Mouse (Mus musculus) CH12.LX (cell line): Measurements from ENCODE around the gene Clstn1. TPM values are rescaled to one million over a fixed set of nuclear protein-coding genes. Genes with fewer than 3 reads are reported as not detected.
A peak's percentile ranks its signal among the peaks of the same experiment; 100 is the strongest.

Source experiments
- DNase-seq: peaks from one replicate; pipeline ENCODE4 v3.0.0-alpha.2; 2013; ENCODE audit errors: extremely low read depth
- H3K27ac ChIP-seq: 2 replicates; pipeline ENCODE4 v1.5.1; 2012; ENCODE audit warnings: low read depth, mild to moderate bottlenecking, control low read depth, moderate library complexity; ENCODE audit not compliant: insufficient read depth
- H3K27me3 ChIP-seq: replicated peaks from 2 replicates; pipeline ENCODE3; 2012; ENCODE audit warnings: inconsistent platforms
- H3K36me3 ChIP-seq, 2 experiments: replicated peaks in 1 of 2; 2 replicates each; pipeline versions ENCODE3 to v1.6.1; 2012; ENCODE audit warnings: inconsistent platforms in 1 of 2, low read length in 1 of 2, mild to moderate bottlenecking in 1 of 2, mixed read lengths in 1 of 2, moderate library complexity in 1 of 2; ENCODE audit not compliant: control insufficient read depth in 1 of 2, insufficient read depth in 1 of 2
- H3K4me1 ChIP-seq, 2 experiments: 2 replicates each; pipeline ENCODE4 v1.6.1; 2012; ENCODE audit warnings: inconsistent platforms in 1 of 2, moderate library complexity in 1 of 2; ENCODE audit not compliant: insufficient read depth in 2 of 2, control insufficient read depth in 1 of 2
- H3K4me2 ChIP-seq: 2 replicates; pipeline ENCODE4 v1.6.1; 2012; ENCODE audit warnings: low read depth, mild to moderate bottlenecking, control low read depth; ENCODE audit not compliant: poor library complexity, insufficient read depth, severe bottlenecking
- H3K4me3 ChIP-seq, 3 experiments: fragments of 150-350 bp in 1 of 3; sonication (generic) in 1 of 3; replicated peaks in 1 of 3; 2 replicates each; pipeline versions ENCODE3 to v1.5.1; 2011 to 2012; ENCODE audit warnings: low read depth in 2 of 3, low read length in 2 of 3, mild to moderate bottlenecking in 2 of 3, moderate library complexity in 2 of 3, control low read depth in 1 of 3, improper control_type of control experiment in 1 of 3, inconsistent platforms in 1 of 3, mixed read lengths in 1 of 3; ENCODE audit not compliant: poor library complexity in 1 of 3
- H3K79me2 ChIP-seq: replicated peaks from 2 replicates; pipeline ENCODE4 v1.6.1; 2012; ENCODE audit warnings: mild to moderate bottlenecking, moderate library complexity; ENCODE audit not compliant: control insufficient read depth, poor library complexity, insufficient read depth, severe bottlenecking; ENCODE audit errors: extremely low read depth
- H3K9ac ChIP-seq: 2 replicates; pipeline ENCODE4 v1.6.1; 2012; ENCODE audit warnings: low read depth, mild to moderate bottlenecking, control low read depth, moderate library complexity; ENCODE audit not compliant: insufficient read depth
- H3K9me3 ChIP-seq: replicated peaks from 2 replicates; pipeline ENCODE3; 2012; ENCODE audit warnings: low read length, inconsistent platforms, mixed read lengths
- BHLHE40 ChIP-seq: IDR thresholded peaks from 2 replicates; pipeline ENCODE4 v1.6.1; 2011; ENCODE audit warnings: mild to moderate bottlenecking, low read depth, low read length, improper control_type of control experiment
- CHD1 ChIP-seq: IDR thresholded peaks from 2 replicates; pipeline ENCODE4 v1.6.1; 2012; ENCODE audit warnings: low read depth, low read length, improper control_type of control experiment, inconsistent platforms
- CHD2 ChIP-seq: IDR thresholded peaks from 2 replicates; pipeline ENCODE4 v1.6.1; 2011; ENCODE audit warnings: low read length, improper control_type of control experiment
- CTCF ChIP-seq, 2 experiments: IDR thresholded peaks in 1 of 2; conservative IDR thresholded peaks in 1 of 2; 2 replicates each; pipeline ENCODE4 v1.5.1; 2011 to 2012; ENCODE audit warnings: low read depth in 2 of 2, low read length in 2 of 2, improper control_type of control experiment in 1 of 2, inconsistent platforms in 1 of 2, mild to moderate bottlenecking in 1 of 2, moderate library complexity in 1 of 2
- E2F4 ChIP-seq: IDR thresholded peaks from 2 replicates; pipeline ENCODE4 v1.6.1; 2011; ENCODE audit warnings: low read depth, low read length, improper control_type of control experiment; ENCODE audit not compliant: insufficient replicate concordance
- ELF1 ChIP-seq: IDR thresholded peaks from 2 replicates; pipeline ENCODE4 v1.6.1; 2014; ENCODE audit warnings: low read depth, mild to moderate bottlenecking, inconsistent platforms, low read length, improper control_type of control experiment
- EP300 ChIP-seq: IDR thresholded peaks from 2 replicates; pipeline ENCODE4 v1.6.1; 2011; ENCODE audit warnings: low read length, improper control_type of control experiment
- ETS1 ChIP-seq: conservative IDR thresholded peaks from 2 replicates; pipeline ENCODE4 v1.6.1; 2012; ENCODE audit warnings: low read depth, mild to moderate bottlenecking, inconsistent platforms, low read length, improper control_type of control experiment, moderate library complexity
- GABPA ChIP-seq: IDR thresholded peaks from 2 replicates; pipeline ENCODE4 v1.6.1; 2012; ENCODE audit warnings: low read depth, low read length, improper control_type of control experiment, inconsistent platforms; ENCODE audit not compliant: insufficient replicate concordance
- HCFC1 ChIP-seq: IDR thresholded peaks from 2 replicates; pipeline ENCODE4 v1.6.1; 2012; ENCODE audit warnings: low read depth, mild to moderate bottlenecking, inconsistent platforms, low read length, improper control_type of control experiment
- IRF4 ChIP-seq: IDR thresholded peaks from 2 replicates; pipeline ENCODE4 v1.6.1; 2014; ENCODE audit warnings: low read depth, mild to moderate bottlenecking, inconsistent platforms, low read length, improper control_type of control experiment
- JUN ChIP-seq: IDR thresholded peaks from 2 replicates; pipeline ENCODE4 v1.6.1; 2011; ENCODE audit warnings: low read depth, mild to moderate bottlenecking, low read length, improper control_type of control experiment, moderate library complexity; ENCODE audit not compliant: insufficient read depth
- JUND ChIP-seq: conservative IDR thresholded peaks from 2 replicates; pipeline ENCODE4 v1.6.1; 2011; ENCODE audit warnings: low read depth, low read length, improper control_type of control experiment
- KAT2A ChIP-seq: IDR thresholded peaks from 2 replicates; pipeline ENCODE4 v1.6.1; 2012; ENCODE audit warnings: low read length, improper control_type of control experiment, inconsistent platforms; ENCODE audit not compliant: insufficient replicate concordance
- MAFK ChIP-seq: IDR thresholded peaks from 2 replicates; pipeline ENCODE4 v1.6.1; 2011; ENCODE audit warnings: low read length, improper control_type of control experiment; ENCODE audit not compliant: insufficient replicate concordance
- MAX ChIP-seq: IDR thresholded peaks from 2 replicates; pipeline ENCODE4 v1.6.1; 2011; ENCODE audit warnings: low read length, improper control_type of control experiment
- MAZ ChIP-seq: IDR thresholded peaks from 2 replicates; pipeline ENCODE4 v1.6.1; 2012; ENCODE audit warnings: low read depth, mild to moderate bottlenecking, inconsistent platforms, low read length, improper control_type of control experiment, moderate library complexity
- MEF2A ChIP-seq: IDR thresholded peaks from 2 replicates; pipeline ENCODE4 v1.6.1; 2014; ENCODE audit warnings: low read depth, mild to moderate bottlenecking, inconsistent platforms, low read length, improper control_type of control experiment, borderline replicate concordance
- MXI1 ChIP-seq: IDR thresholded peaks from 2 replicates; pipeline ENCODE4 v1.6.1; 2011; ENCODE audit warnings: mild to moderate bottlenecking, low read depth, low read length, improper control_type of control experiment
- MYC ChIP-seq: IDR thresholded peaks from 2 replicates; pipeline ENCODE4 v1.6.1; 2011; ENCODE audit warnings: low read depth, mild to moderate bottlenecking, improper control_type of control experiment, low read length
- NELFE ChIP-seq: IDR thresholded peaks from 2 replicates; pipeline ENCODE4 v1.6.1; 2011; ENCODE audit warnings: low read depth, low read length, improper control_type of control experiment
- NRF1 ChIP-seq: IDR thresholded peaks from 2 replicates; pipeline ENCODE4 v1.6.1; 2014; ENCODE audit warnings: low read depth, mild to moderate bottlenecking, inconsistent platforms, low read length, improper control_type of control experiment, moderate library complexity
- PAX5 ChIP-seq: IDR thresholded peaks from 2 replicates; pipeline ENCODE4 v1.6.1; 2012; ENCODE audit warnings: low read length, inconsistent platforms, mixed read lengths
- POLR2A ChIP-seq: IDR thresholded peaks from 2 replicates; pipeline ENCODE4 v1.6.1; 2011; ENCODE audit warnings: low read depth, mild to moderate bottlenecking, improper control_type of control experiment, low read length
- POLR2AphosphoS2 ChIP-seq: IDR thresholded peaks from 2 replicates; pipeline ENCODE4 v1.6.1; 2011; ENCODE audit warnings: low read depth, low read length, improper control_type of control experiment
- RAD21 ChIP-seq: IDR thresholded peaks from 2 replicates; pipeline ENCODE4 v1.6.1; 2011; ENCODE audit warnings: low read depth, mild to moderate bottlenecking, low read length, improper control_type of control experiment, moderate library complexity
- RCOR1 ChIP-seq: conservative IDR thresholded peaks from 2 replicates; pipeline ENCODE4 v1.6.1; 2012; ENCODE audit warnings: low read depth, mild to moderate bottlenecking, inconsistent platforms, low read length, improper control_type of control experiment
- SIN3A ChIP-seq: IDR thresholded peaks from 2 replicates; pipeline ENCODE4 v1.6.1; 2012; ENCODE audit warnings: low read length, improper control_type of control experiment, inconsistent platforms
- SMC3 ChIP-seq: IDR thresholded peaks from 2 replicates; pipeline ENCODE4 v1.6.1; 2011; ENCODE audit warnings: low read depth, low read length, improper control_type of control experiment
- TBP ChIP-seq: conservative IDR thresholded peaks from 2 replicates; pipeline ENCODE4 v1.6.1; 2011; ENCODE audit warnings: low read depth, low read length, improper control_type of control experiment
- TCF12 ChIP-seq: IDR thresholded peaks from 2 replicates; pipeline ENCODE4 v1.6.1; 2014; ENCODE audit warnings: low read depth, mild to moderate bottlenecking, inconsistent platforms, low read length, improper control_type of control experiment
- UBTF ChIP-seq: IDR thresholded peaks from 2 replicates; pipeline ENCODE4 v1.6.1; 2012; ENCODE audit warnings: low read depth, mild to moderate bottlenecking, inconsistent platforms, low read length, improper control_type of control experiment, moderate library complexity
- USF1 ChIP-seq: IDR thresholded peaks from 2 replicates; pipeline ENCODE4 v1.6.1; 2014; ENCODE audit warnings: low read depth, mild to moderate bottlenecking, inconsistent platforms, low read length, improper control_type of control experiment
- USF2 ChIP-seq: conservative IDR thresholded peaks from 2 replicates; pipeline ENCODE4 v1.6.1; 2011; ENCODE audit warnings: low read depth, low read length, improper control_type of control experiment
- ZC3H11A ChIP-seq: IDR thresholded peaks from 2 replicates; pipeline ENCODE4 v1.6.1; 2012; ENCODE audit warnings: low read depth, mild to moderate bottlenecking, inconsistent platforms, low read length, improper control_type of control experiment
- ZKSCAN1 ChIP-seq: IDR thresholded peaks from 2 replicates; pipeline ENCODE4 v1.6.1; 2012; ENCODE audit warnings: low read depth, inconsistent platforms, low read length, improper control_type of control experiment, borderline replicate concordance
- ZMIZ1 ChIP-seq: IDR thresholded peaks from 2 replicates; pipeline ENCODE4 v1.6.1; 2012; ENCODE audit warnings: low read depth, mild to moderate bottlenecking, inconsistent platforms, low read length, improper control_type of control experiment
- ZNF384 ChIP-seq: IDR thresholded peaks from 2 replicates; pipeline ENCODE4 v1.6.1; 2012; ENCODE audit warnings: low read depth, low read length, improper control_type of control experiment, inconsistent platforms
- dilution Hi-C: fragments of 300-500 bp; cut with MboI; formaldehyde crosslinking; loops from 2 replicates; pipeline ENCODE4 v1.14.3; 2020; ENCODE audit warnings: low sequenced_read_pairs; ENCODE audit not compliant: extremely low pct_unique_long_range_greater_than_20kb, extremely low pct_ligation_motif_present
- in situ Hi-C: fragments of 300-500 bp; cut with MboI; formaldehyde crosslinking; loops from 3 replicates; pipeline ENCODE4 v1.14.3; 2019; ENCODE audit warnings: low sequenced_read_pairs, low pct_ligation_motif_present, low pct_unique_long_range_greater_than_20kb, mixed read lengths
- polyA plus RNA-seq: library from polyadenylated mRNA; unstranded; fragments of >175 nt; gene quantifications from 2 replicates; pipeline ENCODE4 v1.2.1, GENCODE M21; 2012; ENCODE audit warnings: low read depth; ENCODE audit not compliant: insufficient read length
- total RNA-seq, 2 experiments: library from RNA; depleted of rRNA; stranded (reverse); fragments of 300-350 nt in 1 of 2; fragments of >200 nt in 1 of 2; gene quantifications; 2 replicates each; pipeline ENCODE4 v1.2.3; 2012 to 2014

Clstn1 gene
- total and polyA plus RNA-seq, 3 experiments: 26.4 to 53.1 (median 35.2) TPM

DNA sequence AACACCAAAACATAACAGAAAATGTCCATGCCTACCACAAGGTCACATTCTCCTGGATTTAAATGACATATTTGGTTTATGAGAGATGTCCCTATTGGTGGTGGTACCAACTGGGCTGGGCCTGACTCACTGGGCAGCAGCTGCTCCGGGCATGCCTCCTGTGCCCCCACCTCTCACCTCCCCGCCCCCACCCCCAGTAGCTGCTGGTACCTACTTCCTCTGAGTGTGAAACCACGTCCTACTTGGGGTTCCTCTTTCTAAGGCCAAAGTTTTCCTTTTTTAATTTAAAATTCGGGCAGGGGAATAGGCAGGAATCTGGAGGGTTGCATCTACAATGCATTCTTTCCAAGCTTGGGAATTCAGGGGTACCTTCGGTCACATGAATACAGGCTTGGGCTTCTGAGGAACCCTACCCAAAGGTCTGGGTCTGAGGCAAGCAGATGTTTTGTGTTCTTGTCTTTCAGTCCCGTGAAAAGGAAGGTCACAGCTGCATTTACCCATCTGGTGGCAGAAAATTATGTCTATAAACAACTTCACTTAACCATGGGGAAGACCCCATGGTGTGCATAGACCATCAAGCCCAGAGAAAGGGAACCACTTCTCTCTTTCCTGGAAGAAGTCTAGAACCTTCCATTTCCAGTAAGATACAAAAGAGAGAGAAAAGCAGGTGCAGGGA lies 78.9 kb downstream of the Clstn1 start:
- Histone ChIP-seq H3K4me2 (peak overlapping the region; percentile 64), H3K4me1 (peaks cover 16 to 82% of the 10 kb centered on the region in 2 experiments), H3K79me2 (peaks cover 38% of the 10 kb centered on the region), H3K4me3 (no peak overlapping the region), H3K36me3 (peaks cover 53 to 72% of the 10 kb centered on the region in 2 experiments), H3K9ac (peak overlapping the region; percentile 36; the same call in 1 of the 2 replicates), H3K27me3 (no peaks in the 10 kb centered on the region), H3K9me3 (peaks cover 4% of the 10 kb centered on the region), H3K27ac (peak overlapping the region; percentile 91)
- dilution Hi-C loops: no loop called here
- TF ChIP-seq NRF1 (no peak), E2F4 (no peak), JUND (no peak), UBTF (no peak), GABPA (no peak), ETS1 (peak; percentile 79), ZKSCAN1 (no peak), IRF4 (peak; percentile 61), HCFC1 (no peak), CTCF (conservative IDR thresholded peaks at IDR 0.05 in 1 of 2, IDR thresholded peaks at IDR 0.05 in 1 of 2; ENCODE audit: low read depth in 2 of 2, low read length in 2 of 2) (no peak), JUN (no peak), POLR2AphosphoS2 (no peak), TCF12 (peak; percentile 91), POLR2A (0 out of 2 replicates have a peak, but pooled peaks have one; percentile 18), MYC (no peak; the same call in 1 of the 2 replicates), TBP (0 out of 2 replicates have a peak, but pooled peaks have one; percentile 11), CHD1 (0 out of 2 replicates have a peak, but pooled peaks have one; percentile 17), PAX5 (no peak), BHLHE40 (peak; percentile 94), CHD2 (peak; percentile 71), ZC3H11A (no peak), RCOR1 (no peak; the same call in 1 of the 2 replicates), ELF1 (no peak), NELFE (no peak), ZNF384 (0 out of 2 replicates have a peak, but pooled peaks have one; percentile 13), MAX (no peak), SMC3 (no peak), MXI1 (no peak; the same call in none of the 2 replicates), EP300 (peak; percentile 54; the same call in 1 of the 2 replicates), KAT2A (no peak), USF1 (no peak), MEF2A (peak; percentile 53), USF2 (no peak), RAD21 (no peak; the same call in 1 of the 2 replicates), MAFK (no peak), SIN3A (no peak), ZMIZ1 (no peak), MAZ (peak; percentile 97)
- in situ Hi-C loops: no loop called here
- peak; percentile 79 for DNase-seq
